Mouse (Mus musculus) frontal cortex, adult 2 months (tissue): Measurements from ENCODE around the gene Kdm6a. TPM values are rescaled to one million over a fixed set of nuclear protein-coding genes. Genes with fewer than 3 reads are reported as not detected.
A peak's percentile ranks its signal among the peaks of the same experiment; 100 is the strongest.

Source experiments
- DNase-seq, 2 experiments: peaks; one replicate each; pipeline ENCODE4 v3.0.0; 2022; ENCODE audit warnings: low spot score in 1 of 2; ENCODE audit errors: extremely low spot score in 1 of 2
- polyA plus RNA-seq: library from polyadenylated mRNA; depleted of rRNA; stranded (reverse); fragments of >200 nt; gene quantifications from 2 replicates; pipeline ENCODE4 v1.2.3, GENCODE M21; 2012; rRNA removed

Kdm6a gene
- 25.2 and 26.8 TPM in 2 replicates for polyA plus RNA-seq

GRCm38 (mm10) chrX:18162192-18162857, at the start of gene Kdm6a:
Gene Kdm6a (plus strand): TSS chrX:18162575.
- DNase-seq: peak; percentile 97 to 100

GRCm38 (mm10) chrX:18145557-18145956, 16.8 kb upstream of the Kdm6a start, which contains the start of gene Dusp21:
Gene Dusp21 (plus strand): TSS chrX:18145857.
- DNase-seq: no peak

DNA sequence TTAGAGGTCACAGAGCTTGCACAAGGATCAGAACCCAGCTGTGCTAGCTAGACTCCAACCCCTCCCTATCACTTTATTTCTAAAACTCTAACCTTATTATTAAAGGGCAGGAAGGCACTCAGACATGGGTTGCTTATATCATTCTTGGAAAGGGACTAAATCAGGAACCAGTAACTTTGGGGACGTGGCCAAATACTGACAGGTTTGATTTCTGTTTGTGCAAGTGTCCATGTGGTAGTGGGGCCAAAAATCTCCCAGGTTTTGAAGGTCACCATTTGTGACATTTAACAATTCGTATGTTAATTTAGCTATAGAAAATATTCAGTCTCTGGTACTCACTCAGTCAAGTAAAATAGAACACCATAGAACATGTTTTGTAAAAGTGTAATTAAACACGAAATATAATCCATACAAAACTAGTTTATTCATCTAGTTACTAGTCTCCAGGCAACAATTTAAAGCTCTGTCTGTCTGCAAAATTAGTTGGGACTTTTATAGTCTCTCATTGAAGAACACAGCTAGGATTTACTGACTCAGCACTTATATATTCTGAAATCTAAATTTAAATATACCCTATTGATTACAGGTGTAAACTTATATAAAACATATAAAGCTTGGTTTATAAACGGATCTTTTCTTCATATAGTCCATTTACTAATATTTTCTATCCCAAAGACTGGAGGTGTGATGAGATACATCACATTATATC, 1.5 kb upstream of the Kdm6a start:
- no peak for DNase-seq

DNA sequence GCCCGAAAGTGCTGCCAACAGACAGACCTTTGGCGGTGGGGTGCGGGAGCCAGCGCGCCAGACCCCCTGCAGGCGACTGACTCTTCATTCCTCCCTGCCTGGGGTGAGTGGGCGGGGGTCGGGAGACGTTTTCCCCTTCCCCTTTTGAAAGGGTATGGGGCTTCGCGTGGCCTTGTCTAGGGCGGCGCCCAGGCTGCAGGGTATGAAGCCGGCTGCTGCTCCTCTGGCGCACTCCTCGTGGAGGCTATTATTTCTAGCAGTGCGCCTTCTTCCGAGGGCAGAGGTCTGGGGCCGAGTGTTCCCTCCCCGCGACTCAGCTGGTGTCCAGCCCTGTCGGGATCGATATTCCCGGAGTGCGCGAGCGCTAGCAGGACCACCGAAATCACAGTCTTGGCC, 581 bp upstream of the Kdm6a start:
- DNase-seq: no peak

DNA sequence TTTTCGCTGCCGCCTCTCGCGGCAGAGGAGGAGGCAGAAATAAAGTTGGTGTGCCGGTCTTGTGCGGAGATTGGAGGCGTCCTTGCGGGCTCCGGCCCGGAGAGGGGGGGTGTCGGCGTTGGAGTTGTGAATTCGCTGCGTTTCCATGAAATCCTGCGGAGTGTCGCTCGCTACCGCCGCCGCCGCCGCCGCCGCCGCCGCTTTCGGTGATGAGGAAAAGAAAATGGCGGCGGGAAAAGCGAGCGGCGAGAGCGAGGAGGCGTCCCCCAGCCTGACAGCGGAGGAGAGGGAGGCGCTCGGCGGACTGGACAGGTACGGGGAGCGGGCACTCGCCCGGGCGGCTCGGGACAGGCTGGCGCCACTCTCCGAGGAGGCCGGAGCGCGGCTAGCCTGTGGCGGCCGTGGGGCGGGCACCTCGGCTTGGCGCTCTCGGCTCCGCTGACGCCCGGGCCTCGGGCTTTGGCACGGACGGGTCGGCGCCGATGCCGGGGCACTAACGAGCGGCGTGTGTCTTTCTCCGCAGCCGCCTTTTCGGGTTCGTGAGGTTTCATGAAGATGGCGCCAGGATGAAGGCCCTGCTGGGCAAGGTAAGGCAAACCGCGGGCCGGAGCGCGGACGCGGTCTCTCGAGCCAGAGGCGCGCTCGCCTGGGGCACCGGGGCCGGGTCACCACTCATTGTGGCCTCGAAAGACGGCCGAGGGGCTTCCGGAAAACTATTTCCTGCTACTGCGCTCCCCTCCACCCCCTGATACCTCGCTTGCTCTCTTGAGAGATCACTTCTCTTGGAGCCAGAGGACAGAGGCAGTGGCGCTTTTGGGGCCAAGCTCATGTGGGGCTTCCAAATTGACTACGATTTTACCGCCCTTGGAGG, 721 bp downstream of the Kdm6a start:
- DNase-seq: peak; percentile 4 to 63

DNA sequence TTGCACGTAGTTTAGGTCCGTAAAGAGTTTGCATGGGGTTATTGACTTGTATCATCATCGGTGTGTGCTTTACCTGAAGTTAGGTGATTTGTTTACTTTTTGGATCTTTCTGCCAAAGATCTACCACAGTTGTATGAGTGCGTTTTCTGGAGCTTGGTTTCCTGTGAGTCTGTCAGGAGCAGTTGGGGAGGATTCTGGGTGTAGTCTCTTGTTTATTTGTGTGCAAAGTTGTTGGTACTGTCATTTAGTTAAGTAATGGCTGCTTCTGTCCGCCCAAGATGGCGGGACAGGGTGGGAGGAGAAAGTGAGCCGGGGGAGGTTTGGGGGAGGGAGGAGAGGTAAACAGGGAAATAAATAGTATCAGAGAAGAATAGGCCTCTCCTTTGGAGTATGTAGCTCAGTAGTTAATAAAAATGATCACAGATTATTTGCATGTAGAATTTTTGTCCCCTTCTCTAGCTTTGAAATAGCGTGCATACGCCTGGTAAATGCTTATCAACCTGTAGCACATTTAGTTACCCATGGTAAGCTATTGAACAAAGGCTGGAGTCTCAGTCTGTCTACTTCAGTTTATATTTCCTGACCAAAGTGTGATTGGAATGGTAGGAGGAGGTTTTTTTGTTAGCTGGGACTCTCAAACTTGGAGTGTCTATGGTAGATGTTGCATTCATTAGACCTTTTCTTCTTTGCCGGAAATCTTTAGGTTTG, 1.7 kb downstream of the Kdm6a start:
- DNase-seq: peak in 1 of 2 experiments; percentile 17

GRCm38 (mm10) chrX:18165121-18165520, 2.7 kb downstream of the Kdm6a start:
- DNase-seq: no peak

GRCm38 (mm10) chrX:18166961-18167360, 4.6 kb downstream of the Kdm6a start:
- peak in 1 of 2 experiments; percentile 10 for DNase-seq

- no peak for DNase-seq
These were observed 6.6 kb downstream of the Kdm6a start for GRCm38 (mm10) chrX:18168940-18169339.

GRCm38 (mm10) chrX:18174831-18175230, 12.5 kb downstream of the Kdm6a start:
- no peak for DNase-seq

GRCm38 (mm10) chrX:18177803-18178202, 15.4 kb downstream of the Kdm6a start:
- no peak for DNase-seq

GRCm38 (mm10) chrX:18179492-18179891, 17.1 kb downstream of the Kdm6a start:
- DNase-seq: no peak

DNA sequence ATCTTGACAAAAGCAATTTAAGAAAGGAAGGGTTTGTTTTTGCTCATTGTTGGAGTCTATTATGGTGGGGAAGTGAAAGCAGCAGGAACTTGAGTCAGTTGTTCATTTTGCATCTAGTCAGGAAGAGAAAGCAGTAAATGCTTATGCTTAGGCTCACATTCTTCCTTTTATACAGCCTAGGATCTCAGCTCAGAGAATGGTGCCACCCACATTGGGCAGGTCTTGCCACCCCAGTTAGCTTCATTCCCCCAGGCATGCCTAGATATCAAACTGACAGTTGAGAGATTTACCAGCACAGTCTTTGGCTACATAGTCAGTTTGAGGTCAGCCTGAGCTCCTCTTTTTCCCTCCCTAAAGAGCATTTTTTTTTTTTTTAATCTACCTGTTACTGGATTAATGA, 24.8 kb downstream of the Kdm6a start:
- no peak for DNase-seq

GRCm38 (mm10) chrX:18188293-18188692, 25.9 kb downstream of the Kdm6a start:
- no peak for DNase-seq

DNA sequence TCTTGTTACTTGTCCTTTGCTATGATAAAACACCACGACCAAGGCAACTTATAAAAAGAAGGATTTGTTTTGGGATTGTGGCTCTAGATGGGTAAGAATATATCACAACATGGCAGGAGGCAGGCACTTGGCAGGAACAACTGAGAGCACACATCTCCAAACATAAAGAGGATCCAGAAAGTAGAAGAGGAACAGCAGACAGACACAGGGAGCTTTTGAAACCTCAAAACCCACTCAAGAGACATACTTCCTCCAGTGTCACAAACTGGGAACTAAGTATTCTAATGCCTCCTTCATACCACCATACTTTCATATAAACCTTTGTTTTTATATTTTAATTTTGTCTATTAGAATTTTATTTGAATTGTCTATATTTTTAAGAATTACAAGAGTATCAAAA, 77.2 kb downstream of the Kdm6a start:
- DNase-seq: no peak

- peak in 1 of 2 experiments; percentile 14 for DNase-seq
These were observed 88.2 kb downstream of the Kdm6a start for GRCm38 (mm10) chrX:18250621-18251020.

- peak; percentile 8 to 82 for DNase-seq
These were observed 92.4 kb downstream of the Kdm6a start for GRCm38 (mm10) chrX:18254767-18255166.

- DNase-seq: no peak
These were observed 95.9 kb downstream of the Kdm6a start for GRCm38 (mm10) chrX:18258238-18258809.

DNA sequence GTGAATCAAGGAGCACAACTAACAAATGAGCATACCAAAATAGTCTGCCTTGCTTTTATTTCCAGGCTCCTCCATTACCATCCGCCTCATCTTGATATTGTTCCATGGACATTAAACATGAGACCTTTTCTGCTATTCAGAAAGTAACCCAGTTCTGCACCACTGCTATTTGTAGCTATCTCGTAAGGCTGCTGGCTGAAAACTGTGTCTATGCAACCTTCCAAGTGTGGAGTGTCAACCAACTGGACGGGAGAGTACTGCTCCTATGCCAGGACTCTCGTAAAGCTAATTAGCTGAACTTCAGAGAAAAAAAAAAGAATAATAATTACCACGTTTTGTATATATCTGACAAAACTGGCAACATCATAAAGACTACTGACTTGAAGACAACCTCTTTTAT, 116.2 kb downstream of the Kdm6a start:
- no peak for DNase-seq

DNA sequence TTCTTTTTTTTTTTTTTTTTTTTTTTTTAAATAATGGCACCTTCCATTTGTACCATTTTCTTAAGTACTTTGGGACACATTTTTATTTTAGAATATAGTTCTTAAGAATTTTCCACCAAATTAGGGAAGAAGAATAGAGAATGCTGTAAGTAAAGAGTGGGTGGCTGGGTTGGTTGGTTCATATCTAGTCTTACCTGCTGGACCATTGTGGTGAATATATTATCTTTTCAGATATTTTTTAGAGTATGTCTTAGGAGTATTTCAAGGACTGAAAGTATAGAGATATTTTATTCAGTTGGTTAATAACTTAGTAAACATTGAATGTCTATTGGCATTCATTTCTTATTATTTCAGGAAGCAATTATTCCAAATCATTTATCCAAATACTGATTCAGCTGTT, 117.8 kb downstream of the Kdm6a start:
- no peak for DNase-seq
